Mouse (Mus musculus) MEL (cell line): ENCODE results near the gene Csde1. TPM values are rescaled to one million over a fixed set of nuclear protein-coding genes. Genes with fewer than 3 reads are reported as not detected.

Experiments
- BHLHE40 ChIP-seq: IDR thresholded peaks from 2 replicates; pipeline ENCODE4 v1.6.1; 2012; ENCODE audit warnings: low read depth, mild to moderate bottlenecking, inconsistent platforms, low read length, improper control_type of control experiment, borderline replicate concordance
- CTCF ChIP-seq, 3 experiments: IDR thresholded peaks in 2 of 3; conservative IDR thresholded peaks in 1 of 3; 2 replicates each; pipeline ENCODE4 v1.5.1; 2011 to 2012; ENCODE audit warnings: low read length in 3 of 3, low read depth in 2 of 3, mild to moderate bottlenecking in 2 of 3, improper control_type of control experiment in 1 of 3, inconsistent platforms in 1 of 3, mixed read lengths in 1 of 3, moderate library complexity in 1 of 3; ENCODE audit not compliant: control insufficient read depth in 1 of 3, insufficient read depth in 1 of 3, poor library complexity in 1 of 3, severe bottlenecking in 1 of 3
- ELF1 ChIP-seq: IDR thresholded peaks from 2 replicates; pipeline ENCODE4 v1.6.1; 2014; ENCODE audit warnings: low read depth, mild to moderate bottlenecking, inconsistent platforms, low read length, improper control_type of control experiment, moderate library complexity
- EP300 ChIP-seq, 2 experiments: IDR thresholded peaks; 2 replicates each; pipeline ENCODE4 v1.6.1; 2011; ENCODE audit warnings: improper control_type of control experiment in 2 of 2, low read length in 2 of 2, low read depth in 1 of 2, mild to moderate bottlenecking in 1 of 2
- MAZ ChIP-seq: IDR thresholded peaks from 2 replicates; pipeline ENCODE4 v1.6.1; 2012; ENCODE audit warnings: low read depth, mild to moderate bottlenecking, inconsistent platforms, low read length, improper control_type of control experiment
- MXI1 ChIP-seq: IDR thresholded peaks from 2 replicates; pipeline ENCODE4 v1.6.1; 2011; ENCODE audit warnings: mild to moderate bottlenecking, low read depth, low read length, improper control_type of control experiment
- NELFE ChIP-seq: IDR thresholded peaks from 2 replicates; pipeline ENCODE4 v1.6.1; 2011; ENCODE audit warnings: low read depth, low read length, improper control_type of control experiment
- POLR2AphosphoS2 ChIP-seq: IDR thresholded peaks from 2 replicates; pipeline ENCODE4 v1.6.1; 2011; ENCODE audit warnings: low read length, improper control_type of control experiment
- RAD21 ChIP-seq: IDR thresholded peaks from 2 replicates; pipeline ENCODE4 v1.6.1; 2011; ENCODE audit warnings: mild to moderate bottlenecking, low read depth, low read length, improper control_type of control experiment
- TAL1 ChIP-seq: IDR thresholded peaks from 2 replicates; pipeline ENCODE4 v1.6.1; 2012; ENCODE audit warnings: mild to moderate bottlenecking, inconsistent platforms, low read length, moderate library complexity, mixed read lengths
- TBP ChIP-seq: IDR thresholded peaks from 2 replicates; pipeline ENCODE4 v1.8.0; 2011; ENCODE audit warnings: low read depth, low read length, improper control_type of control experiment
- USF2 ChIP-seq, 2 experiments: IDR thresholded peaks; 2 replicates each; pipeline ENCODE4 v1.6.1; 2011 to 2012; ENCODE audit warnings: improper control_type of control experiment in 2 of 2, low read length in 2 of 2, borderline replicate concordance in 1 of 2, inconsistent platforms in 1 of 2, low read depth in 1 of 2, mild to moderate bottlenecking in 1 of 2; ENCODE audit not compliant: insufficient read depth in 1 of 2
- ZKSCAN1 ChIP-seq: IDR thresholded peaks from 2 replicates; pipeline ENCODE4 v1.6.1; 2012; ENCODE audit warnings: low read depth, mild to moderate bottlenecking, inconsistent platforms, low read length, improper control_type of control experiment, moderate library complexity
- ZMIZ1 ChIP-seq: IDR thresholded peaks from 2 replicates; pipeline ENCODE4 v1.6.1; 2012; ENCODE audit warnings: low read depth, mild to moderate bottlenecking, inconsistent platforms, low read length, improper control_type of control experiment, moderate library complexity
- ZNF384 ChIP-seq: IDR thresholded peaks from 2 replicates; pipeline ENCODE4 v1.6.1; 2012; ENCODE audit warnings: low read depth, mild to moderate bottlenecking, inconsistent platforms, low read length, improper control_type of control experiment
- polyA plus RNA-seq, 2 experiments: library from polyadenylated mRNA; stranded (reverse) in 1 of 2; unstranded in 1 of 2; fragments of >175 nt in 1 of 2; fragments of >200 nt in 1 of 2; gene quantifications; 2 replicates each; pipeline versions ENCODE4 v1.2.1 to v1.2.4; 2012; ENCODE audit warnings: low replicate concordance in 2 of 2, low read depth in 1 of 2; ENCODE audit not compliant: insufficient read length in 2 of 2, insufficient read depth in 1 of 2, missing spikeins in 1 of 2
- total RNA-seq: library from RNA; depleted of rRNA; stranded (reverse); fragments of 300-350 nt; gene quantifications from 2 replicates; pipeline ENCODE4 v1.2.3, GENCODE M21; 2012; rRNA removed

The Csde1 gene
- total and polyA plus RNA-seq, 3 experiments, result 142 to 202 (median 189) TPM

GRCm38 (mm10) chr3:103102454-103103390 is 82.5 kb downstream of the Csde1 start, which contains the start of gene Dennd2c (continued):
- peak; percentile 51; the same call in 1 of the 2 replicates for TF ChIP-seq NELFE
- no peak for TF ChIP-seq RAD21
- TF ChIP-seq USF2 (IDR thresholded peaks at IDR 0.05; ENCODE audit: borderline replicate concordance in 1 of 2, insufficient read depth in 1 of 2, low read depth in 1 of 2, low read length in 2 of 2), result no peak
- no peak for TF ChIP-seq CTCF (IDR thresholded peaks at IDR 0.05 in 2 of 3, conservative IDR thresholded peaks at IDR 0.05 in 1 of 3; ENCODE audit: control insufficient read depth in 1 of 3, insufficient read depth in 1 of 3, low read depth in 2 of 3, low read length in 3 of 3, poor library complexity in 1 of 3, severe bottlenecking in 1 of 3)
- peak in 1 of 2 experiments; percentile 3; a peak in 1 of 4 replicates for TF ChIP-seq EP300 (IDR thresholded peaks at IDR 0.05; ENCODE audit: low read depth in 1 of 2, low read length in 2 of 2)
- no peak for TF ChIP-seq TAL1
- TF ChIP-seq ELF1, result no peak
- peak; percentile 52 for TF ChIP-seq MXI1
- TF ChIP-seq TBP, result peak; percentile 43; the same call in 1 of the 2 replicates
- TF ChIP-seq ZMIZ1, result no peak
- TF ChIP-seq ZKSCAN1, result no peak
- TF ChIP-seq BHLHE40, result no peak
- TF ChIP-seq POLR2AphosphoS2, result no peak
- no peak; the same call in 1 of the 2 replicates for TF ChIP-seq MAZ
- no peak for TF ChIP-seq ZNF384

Other genes starting within 250 kb of the Csde1 start
- not detected in 2 replicates for gene Tshb, start 237.7 kb upstream of the Csde1 start, total RNA-seq
- not detected for gene Tshb, start 237.7 kb upstream of the Csde1 start, polyA plus RNA-seq
- gene Sycp1, start 84.3 kb upstream of the Csde1 start, total RNA-seq, result 0.08 TPM in 1 of 2 replicates, not detected in the other
- gene Sycp1, start 84.3 kb upstream of the Csde1 start, polyA plus RNA-seq, result 1 to 10 TPM in 1 of 2 experiments, not detected in 1; 4.3 TPM
- not detected in 2 replicates for gene Nr1h5, start 56.3 kb upstream of the Csde1 start, total RNA-seq
- under 1 TPM in 1 of 2 experiments, not detected in 1; 0.03 TPM for gene Nr1h5, start 56.3 kb upstream of the Csde1 start, polyA plus RNA-seq
- gene Sike1, start 24.7 kb upstream of the Csde1 start, total RNA-seq, result 15.7 and 18.2 TPM in 2 replicates
- 10 to 100 TPM in 1 of 2 experiments, not detected in 1; 27.0 TPM for gene Sike1, start 24.7 kb upstream of the Csde1 start, polyA plus RNA-seq
- 92.0 and 95.9 TPM in 2 replicates for gene Nras, start 37.9 kb downstream of the Csde1 start, total RNA-seq
- 100 to 1,000 TPM in 1 of 2 experiments, 10 to 100 TPM in 1; 95.3 to 193 TPM for gene Nras, start 37.9 kb downstream of the Csde1 start, polyA plus RNA-seq
- gene Ampd1, start 53.6 kb downstream of the Csde1 start, total RNA-seq, result 0.08 TPM in 1 of 2 replicates, not detected in the other
- under 1 TPM in 1 of 2 experiments, not detected in 1; 0.18 TPM for gene Ampd1, start 53.6 kb downstream of the Csde1 start, polyA plus RNA-seq
- gene Dennd2c, start 82.2 kb downstream of the Csde1 start, total RNA-seq, result 5.0 and 5.2 TPM in 2 replicates
- 1 to 10 TPM in 1 of 2 experiments, not detected in 1; 8.0 TPM for gene Dennd2c, start 82.2 kb downstream of the Csde1 start, polyA plus RNA-seq
- gene Bcas2, start 151.2 kb downstream of the Csde1 start, total RNA-seq, result 115 and 117 TPM in 2 replicates
- 100 to 1,000 TPM in 1 of 2 experiments, not detected in 1; 166 TPM for gene Bcas2, start 151.2 kb downstream of the Csde1 start, polyA plus RNA-seq